Mouse (Mus musculus) retina, postnatal 1 day (tissue): ENCODE data around the gene Mef2d.

ENCODE experiments used
- DNase-seq: peaks from one replicate; pipeline ENCODE4 v3.0.0-alpha.2; 2012

The Mef2d gene

GRCm38 (mm10) chr3:88141787-88142523 lies at the start of gene Mef2d:
Mef2d (plus strand) TSS chr3:88142372.
- DNase-seq, result peak; percentile 99

- peak; percentile 41 for DNase-seq
These were observed 48.0 kb upstream of the Mef2d start for GRCm38 (mm10) chr3:88094126-88094525.

- no peak for DNase-seq
These were observed 44.5 kb upstream of the Mef2d start for GRCm38 (mm10) chr3:88097666-88098065.

DNA sequence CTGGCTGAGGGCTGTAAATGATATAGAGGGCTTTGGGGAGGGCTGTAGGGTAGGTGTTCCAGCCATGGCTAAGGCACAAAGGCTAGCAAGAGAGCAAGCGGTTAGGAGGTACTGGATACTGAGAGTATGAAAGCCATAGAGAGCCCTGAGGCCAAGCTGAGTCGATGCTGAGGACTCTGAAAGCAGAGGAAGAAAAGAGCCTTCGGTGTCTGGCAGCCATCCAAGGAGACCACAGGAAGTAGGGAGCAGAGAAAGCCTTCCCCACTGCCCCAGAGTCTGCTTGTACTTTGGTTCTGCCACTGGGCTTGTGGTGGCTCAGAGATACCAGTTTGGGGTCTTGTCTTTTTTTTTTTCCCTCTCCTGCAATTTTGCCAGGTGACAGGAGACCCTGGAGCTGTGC lies 41.9 kb upstream of the Mef2d start:
- no peak for DNase-seq

DNA sequence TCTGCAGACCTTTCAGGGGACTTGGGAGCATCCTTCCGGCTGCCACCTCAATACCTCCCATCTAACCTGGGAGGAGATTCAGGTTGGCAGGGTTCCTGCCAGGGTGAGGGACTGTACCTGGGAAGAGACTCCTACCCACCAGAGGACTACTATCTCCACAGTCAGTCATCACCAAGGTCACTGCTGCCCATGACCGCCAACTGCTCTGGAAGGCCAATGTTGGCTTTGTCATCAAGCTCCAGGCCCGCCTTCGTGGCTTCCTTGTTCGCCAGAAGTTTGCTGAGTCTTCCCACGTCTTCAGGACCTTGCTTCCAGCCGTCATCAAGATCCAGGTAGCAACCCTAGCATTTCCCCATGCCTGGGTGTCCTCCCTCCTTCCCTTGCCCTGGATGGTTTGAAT lies 40.4 kb upstream of the Mef2d start:
- no peak for DNase-seq

DNA sequence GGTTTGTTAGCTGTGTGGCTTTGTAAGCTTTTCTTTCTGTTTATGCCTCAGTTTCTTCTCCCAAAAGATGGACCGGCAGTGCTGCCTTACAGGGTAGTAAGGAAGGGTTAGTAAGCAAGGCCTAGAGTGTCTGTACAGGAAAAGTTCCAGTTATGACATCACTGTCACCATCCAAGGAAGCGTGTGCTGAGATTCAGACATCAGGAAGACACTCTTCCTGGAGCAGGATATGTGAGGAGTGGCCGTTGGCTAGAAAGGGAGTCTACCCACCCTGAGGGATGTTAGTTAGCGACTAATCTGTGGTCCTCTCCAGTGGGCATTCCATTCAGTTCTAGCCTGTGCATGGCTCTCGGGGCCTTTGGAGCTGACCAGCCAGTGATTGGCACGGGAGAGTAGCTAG lies 40.0 kb upstream of the Mef2d start:
- no peak for DNase-seq

GRCm38 (mm10) chr3:88102611-88103010 lies 39.6 kb upstream of the Mef2d start:
- no peak for DNase-seq

DNA sequence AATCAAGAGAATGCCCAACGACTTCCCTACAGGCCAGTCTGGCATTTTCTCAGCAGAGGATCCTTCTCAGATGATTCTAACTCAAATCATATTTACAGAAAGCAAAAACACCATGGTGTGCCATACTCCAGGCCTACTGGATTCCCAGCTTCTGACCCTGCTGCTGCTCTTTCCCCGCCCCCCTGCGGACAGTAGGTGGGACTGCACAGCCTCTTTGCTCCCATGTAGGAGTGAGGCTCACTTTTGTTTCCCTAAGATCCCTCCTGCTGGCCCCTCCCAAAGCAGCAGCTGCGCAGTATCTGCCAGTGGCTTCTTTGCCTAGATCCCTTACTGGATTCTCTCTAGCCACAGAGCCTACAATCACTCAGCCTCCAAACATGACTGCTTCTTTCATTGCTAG lies 36.0 kb upstream of the Mef2d start:
- DNase-seq, result no peak

GRCm38 (mm10) chr3:88109126-88109525 lies 33.0 kb upstream of the Mef2d start:
- DNase-seq, result no peak

DNA sequence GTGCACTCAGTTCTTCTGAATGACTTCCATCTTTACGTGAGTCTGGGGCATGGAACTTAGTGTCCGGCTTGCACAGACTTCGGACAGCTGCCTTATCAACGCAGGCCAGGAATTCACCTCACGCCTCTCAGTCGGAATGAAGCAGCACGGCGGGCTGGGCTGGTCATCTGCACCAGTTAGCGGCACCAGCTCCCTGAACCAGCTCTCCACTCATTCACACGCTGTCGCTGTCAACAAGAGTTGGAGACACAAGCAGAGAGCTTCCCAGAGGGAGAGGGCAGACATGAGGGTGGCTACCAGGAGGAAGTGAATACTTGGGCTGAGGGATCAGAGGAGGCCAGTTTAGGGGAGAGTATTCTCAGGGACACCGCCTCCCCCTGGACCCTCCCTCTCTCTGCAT lies 27.8 kb upstream of the Mef2d start:
- no peak for DNase-seq

GRCm38 (mm10) chr3:88120117-88120651 lies 22.0 kb upstream of the Mef2d start:
- no peak for DNase-seq

DNA sequence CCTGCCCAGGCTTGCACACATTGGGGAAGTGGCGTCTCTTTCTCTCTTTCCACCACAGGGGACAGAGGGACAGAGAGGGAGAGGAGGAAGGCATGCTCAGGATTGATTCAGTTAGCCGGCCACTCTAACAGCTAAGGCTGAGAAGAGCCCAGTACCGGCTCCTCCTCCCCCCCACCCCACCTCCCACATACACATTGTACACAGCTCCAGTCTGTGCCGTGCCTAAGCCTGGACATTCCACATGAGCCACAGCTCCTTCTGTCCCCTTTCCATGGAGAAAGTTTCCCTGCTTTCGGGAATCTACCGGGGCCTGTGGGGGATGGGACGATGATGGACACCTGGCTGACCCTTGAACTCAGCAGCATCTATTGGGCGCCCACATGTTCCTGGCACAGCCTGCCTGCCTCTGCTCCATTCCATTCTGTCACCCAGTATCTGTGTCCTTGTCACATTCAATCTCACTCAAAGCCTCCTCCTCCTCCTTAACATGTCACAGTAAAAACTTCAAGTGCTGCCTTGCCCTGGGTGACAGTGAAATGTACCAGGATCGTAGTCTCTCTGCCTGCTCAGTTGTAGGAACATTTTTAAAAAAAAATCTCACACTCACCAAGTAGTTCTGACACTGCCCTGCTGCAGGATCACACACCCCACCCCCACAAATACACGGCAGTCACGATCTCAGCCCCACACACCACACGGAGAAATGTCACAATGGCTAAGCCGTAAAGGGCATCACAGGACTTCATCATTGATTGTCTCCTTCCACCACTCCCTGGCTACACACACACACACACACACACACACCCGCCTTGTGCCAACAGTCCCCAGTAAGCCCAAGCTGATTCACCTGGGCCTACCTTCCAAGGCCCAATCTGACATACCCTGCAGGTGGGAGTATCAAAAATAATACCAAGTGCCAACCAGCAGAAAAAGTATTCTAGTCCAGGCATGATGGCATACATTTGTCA lies 20.7 kb upstream of the Mef2d start:
- peak; percentile 75 for DNase-seq

- DNase-seq, result no peak
These were observed 17.0 kb upstream of the Mef2d start for GRCm38 (mm10) chr3:88125195-88125594.

GRCm38 (mm10) chr3:88126181-88126580 lies 16.0 kb upstream of the Mef2d start:
- no peak for DNase-seq

DNA sequence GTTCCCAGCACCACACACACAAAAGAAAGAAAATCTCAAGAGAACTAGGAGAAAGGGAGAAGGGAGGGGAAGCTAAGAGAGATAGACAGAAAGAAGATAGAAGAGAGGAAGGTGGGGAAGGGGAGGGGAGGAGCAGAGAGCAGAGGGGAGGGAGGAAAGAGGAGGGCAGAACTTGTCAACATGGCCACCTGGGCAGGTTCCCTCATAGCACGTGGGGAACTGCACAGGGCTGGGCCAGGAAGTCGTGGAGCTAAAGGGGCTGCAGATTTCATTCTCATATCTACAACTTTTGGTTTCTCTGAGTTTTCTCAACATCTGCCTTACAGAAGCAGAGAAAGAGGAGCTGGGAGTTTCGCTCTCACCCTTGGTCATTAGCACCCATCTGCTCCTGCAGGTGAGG lies 14.5 kb upstream of the Mef2d start:
- no peak for DNase-seq

DNA sequence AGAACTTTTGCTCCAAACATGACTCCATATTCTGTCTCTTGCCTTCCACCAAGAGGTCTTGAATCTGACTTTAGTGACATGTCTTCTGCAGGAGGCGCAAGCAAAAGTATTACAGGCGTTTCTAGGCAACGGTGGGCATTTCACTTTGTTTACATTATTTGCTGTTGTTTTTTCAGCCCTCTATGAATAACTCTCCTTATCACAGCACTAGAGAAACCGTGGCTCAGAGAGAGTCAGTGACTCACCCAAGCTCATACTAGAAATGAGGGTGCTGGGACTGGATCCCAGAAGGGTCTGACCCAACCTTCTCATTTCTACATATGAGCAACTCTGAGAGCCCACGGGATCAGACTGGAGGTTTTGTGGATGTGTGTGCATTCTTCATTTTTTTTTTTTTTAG lies 14.1 kb upstream of the Mef2d start:
- no peak for DNase-seq

DNA sequence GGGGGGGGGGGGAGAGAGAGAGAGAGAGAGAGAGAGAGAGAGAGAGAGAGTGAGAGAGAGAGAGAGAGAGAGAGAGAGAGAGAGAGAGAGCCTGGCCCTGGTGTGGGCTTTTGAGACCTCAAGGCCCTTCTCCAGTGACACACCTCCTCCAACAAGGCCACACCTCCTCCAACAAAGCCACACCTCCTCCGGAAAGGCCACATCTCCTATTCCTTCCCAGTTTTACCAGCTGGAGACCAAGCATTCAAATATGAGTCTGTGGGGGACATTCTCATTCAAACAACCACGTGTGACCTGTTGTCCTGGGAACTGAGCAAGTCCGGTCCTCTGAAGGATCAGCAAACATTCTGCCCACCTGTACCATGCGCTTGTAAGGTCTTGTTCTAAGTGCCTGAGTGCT lies 13.2 kb upstream of the Mef2d start:
- DNase-seq, result no peak

- DNase-seq, result no peak
These were observed 11.1 kb upstream of the Mef2d start for GRCm38 (mm10) chr3:88131071-88131470.

DNA sequence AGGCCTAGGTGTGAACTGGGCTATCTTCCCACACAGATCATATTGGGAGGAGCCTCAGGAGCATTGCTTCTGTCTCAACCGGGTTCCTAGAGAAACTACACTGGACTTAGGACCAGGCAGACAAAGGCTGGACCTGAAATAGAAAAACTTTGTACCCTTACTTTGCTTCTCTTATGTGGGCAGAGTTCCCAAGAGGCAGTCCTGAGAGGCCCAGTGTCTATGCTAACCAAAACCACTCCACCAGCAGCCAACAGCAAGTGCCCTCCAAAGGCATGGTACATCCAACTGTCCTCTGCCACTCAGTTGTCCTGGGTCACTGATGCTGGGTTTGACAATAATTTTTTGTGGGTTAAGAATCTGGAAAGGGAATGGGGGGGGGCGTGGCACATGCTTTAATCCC lies 9.7 kb upstream of the Mef2d start:
- no peak for DNase-seq

DNA sequence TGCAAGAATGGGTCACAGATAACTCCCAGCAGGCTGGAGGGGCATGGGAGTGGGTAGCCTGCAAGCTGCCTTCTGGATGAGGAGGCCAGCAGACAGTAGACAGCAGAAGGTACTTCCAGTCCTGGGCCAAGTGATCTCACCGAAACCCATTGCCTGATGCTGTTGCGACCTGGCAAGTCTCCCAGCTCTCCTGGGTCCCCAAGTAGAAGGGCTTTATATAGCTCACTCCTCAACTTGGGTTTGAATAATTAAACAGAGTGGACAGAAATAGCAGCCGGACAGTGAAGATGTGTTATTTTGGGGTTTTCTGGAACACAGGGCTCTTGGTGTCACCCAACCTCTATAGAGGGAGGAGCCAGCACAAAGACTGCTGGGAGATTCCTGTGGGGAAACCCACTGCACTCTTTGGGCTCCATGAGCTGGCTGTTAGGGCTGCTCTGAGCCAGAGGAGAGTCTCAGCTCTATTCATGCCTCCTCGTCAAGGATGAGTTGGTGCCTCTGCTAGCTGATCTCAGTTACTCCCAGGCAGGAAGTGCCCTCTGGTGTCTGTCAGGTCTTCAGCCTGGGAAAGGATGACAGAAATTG lies 8.9 kb upstream of the Mef2d start:
- DNase-seq, result no peak

DNA sequence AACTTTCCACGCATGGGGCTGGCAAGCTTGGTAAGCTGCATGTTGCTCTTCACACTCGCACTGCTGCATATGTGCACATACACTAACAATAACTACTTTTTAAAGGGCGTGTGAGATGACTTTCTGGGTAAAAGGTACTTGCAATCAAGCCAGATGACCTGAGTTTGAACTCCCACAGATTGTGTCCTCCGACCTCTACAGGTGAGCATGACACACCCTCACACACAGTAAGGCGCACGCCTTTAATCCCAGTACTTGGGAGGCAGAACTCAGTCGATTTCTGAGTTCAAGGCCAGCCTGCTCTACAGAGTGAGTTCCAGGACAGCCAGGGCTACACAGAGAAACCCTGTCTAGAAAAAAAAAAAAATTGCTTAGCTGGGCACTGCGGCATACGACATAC lies 5.8 kb upstream of the Mef2d start:
- no peak for DNase-seq

DNA sequence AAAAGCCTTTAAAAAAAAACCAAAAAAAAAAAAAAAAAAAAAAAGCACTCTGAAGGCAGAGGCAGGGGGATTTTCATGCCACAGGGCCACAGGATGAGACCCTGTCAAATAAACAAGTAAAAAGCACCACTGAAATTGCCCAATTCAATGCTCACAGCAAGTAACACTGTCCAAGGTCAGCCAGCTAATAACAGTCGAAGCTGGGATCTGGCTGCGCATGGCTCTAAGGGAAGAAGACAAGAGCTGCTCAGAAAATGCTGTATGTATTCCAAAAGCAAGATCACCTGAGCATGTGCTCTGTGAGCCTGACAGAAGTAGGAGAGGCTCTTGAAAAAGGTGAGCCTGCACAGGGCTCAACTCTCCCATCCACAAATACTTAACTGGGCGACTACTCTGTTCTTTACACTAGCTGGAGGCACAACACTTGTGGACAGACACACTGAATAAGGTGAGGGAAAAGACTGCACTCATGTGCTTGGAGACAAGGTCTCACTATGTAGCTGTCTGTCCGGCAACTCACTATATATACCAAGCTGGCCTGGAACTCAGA lies 5.2 kb upstream of the Mef2d start:
- no peak for DNase-seq

DNA sequence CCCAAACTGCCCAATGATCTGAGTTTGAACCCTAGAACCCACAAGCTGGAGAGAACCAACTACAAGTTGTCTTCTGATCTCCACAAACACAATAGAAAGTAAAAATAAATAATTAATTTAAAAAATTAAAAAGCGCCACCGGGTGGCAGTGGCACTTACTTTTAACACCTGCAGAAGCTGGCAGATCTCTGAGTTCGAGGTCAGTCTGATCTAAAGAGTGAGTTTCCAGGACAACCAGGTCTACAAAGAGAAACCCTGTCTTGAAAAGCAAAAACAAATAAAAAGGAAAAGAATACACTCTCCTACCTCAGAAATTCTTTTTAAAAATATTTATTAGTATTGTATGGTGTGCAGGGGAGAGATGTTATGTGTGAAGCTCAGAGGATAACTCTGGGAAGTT lies 4.4 kb upstream of the Mef2d start:
- DNase-seq, result peak; percentile 28
